Mouse (Mus musculus): Measurements from ENCODE around the gene Rbp1. TPM values are rescaled to one million over a fixed set of nuclear protein-coding genes. Genes with fewer than 3 reads are reported as not detected.

Gene Rbp1
- polyA plus RNA-seq, 2 experiments from 2014 or later, result 0.29 TPM; not detected in 1

Other genes with a start within 250 kb of the Rbp1 start
- 10 to 100 TPM; 15.7 to 27.0 TPM for gene Nmnat3, start 135.5 kb upstream of the Rbp1 start, polyA plus RNA-seq (2017; shearing (Covaris generic))
- not detected for gene Rbp2, start 63.2 kb downstream of the Rbp1 start, polyA plus RNA-seq (2017; shearing (Covaris generic))
- 10 to 100 TPM; 92.6 to 93.8 TPM for gene Copb2, start 140.8 kb downstream of the Rbp1 start, polyA plus RNA-seq (2017; shearing (Covaris generic))
- gene Mrps22, start 178.7 kb downstream of the Rbp1 start, polyA plus RNA-seq (2017; shearing (Covaris generic)), result 10 to 100 TPM in 1 of 2 experiments, 1 to 10 TPM in 1; 9.4 to 18.6 TPM